Mouse (Mus musculus) hindbrain, postnatal 0 days (tissue): ENCODE data around the gene Prcp. TPM values are rescaled to one million over a fixed set of nuclear protein-coding genes. Genes with fewer than 3 reads are reported as not detected.
A peak's percentile ranks its signal among the peaks of the same experiment; 100 is the strongest.

ENCODE experiments used
- ATAC-seq: fragments of 200-750 bp; cut with Nextera tagmentation; 2 replicates; pipeline ENCODE4 v1.8.0; 2017; ENCODE audit warnings: mild to moderate bottlenecking, moderate TSS enrichment, moderate library complexity
- DNase-seq: peaks from one replicate; pipeline ENCODE4 v3.0.0-alpha.2; 2015; ENCODE audit warnings: low spot score
- H3K27ac ChIP-seq: fragments of 300-500 bp; sonication (generic); 2 replicates; pipeline ENCODE4 v1.5.1; 2014; ENCODE audit warnings: mild to moderate bottlenecking
- H3K27me3 ChIP-seq: fragments of 300-500 bp; sonication (generic); 2 replicates; pipeline ENCODE4 v1.6.1; 2014; ENCODE audit warnings: low read length, mixed read lengths; ENCODE audit not compliant: insufficient read depth
- H3K36me3 ChIP-seq: fragments of 300-500 bp; sonication (generic); 2 replicates; pipeline ENCODE4 v1.6.1; 2014; ENCODE audit warnings: low read length, mixed read lengths; ENCODE audit not compliant: insufficient read depth
- H3K4me1 ChIP-seq: fragments of 300-500 bp; sonication (generic); 2 replicates; pipeline ENCODE4 v1.6.1; 2014; ENCODE audit warnings: antibody characterized with exemption, low read length, mixed read lengths; ENCODE audit not compliant: insufficient read depth
- H3K4me2 ChIP-seq: fragments of 300-500 bp; sonication (generic); 2 replicates; pipeline ENCODE4 v1.6.1; 2014; ENCODE audit warnings: low read depth, mild to moderate bottlenecking, low read length, moderate library complexity, mixed read lengths
- H3K4me3 ChIP-seq: fragments of 300-500 bp; sonication (generic); 2 replicates; pipeline ENCODE4 v1.5.1; 2014; ENCODE audit warnings: low read length
- H3K9ac ChIP-seq: fragments of 300-500 bp; sonication (generic); replicated peaks from 2 replicates; pipeline ENCODE4 v1.6.1; 2014; ENCODE audit warnings: mild to moderate bottlenecking, low read length, moderate library complexity, mixed read lengths
- H3K9me3 ChIP-seq: fragments of 300-500 bp; sonication (generic); 2 replicates; pipeline ENCODE4 v1.6.1; 2016; ENCODE audit warnings: low read length, mixed read lengths
- CTCF ChIP-seq: IDR thresholded peaks from 2 replicates; pipeline ENCODE4 v1.5.1; 2016; ENCODE audit warnings: antibody characterized with exemption, control low read depth, low read depth
- WGBS: fragments of 180-500 bp; shearing (Covaris S2); extraction: QIAGEN DNeasy Blood & Tissue Kit; methylation state at CpG from one replicate; pipeline ENCODE4 v1.1.7; 2014; 5-methylcytosine and 5-hydroxymethylcytosine counted together
- polyA plus RNA-seq: library from polyadenylated mRNA; unstranded; fragments of >200 nt; fragmentation: Nextera tagmentation; extraction: Ambion mirVana; gene quantifications from 2 replicates; pipeline ENCODE4 v1.2.1, GENCODE M21; 2015
- total RNA-seq: library from RNA; depleted of rRNA; stranded (reverse); fragments of >200 nt; gene quantifications from 2 replicates; pipeline ENCODE4 v1.2.3, GENCODE M21; 2014; rRNA removed

Gene Prcp
- 19.2 and 23.2 TPM in 2 replicates for total RNA-seq
- 13.3 and 14.3 TPM in 2 replicates for polyA plus RNA-seq

GRCm38 (mm10) chr7:92874116-92874675 is at the start of gene Prcp, which contains the start of gene Ddias:
Gene Prcp, plus strand, starts transcription at chr7:92874470.
Gene Ddias, minus strand, starts transcription at chr7:92874247.
- ATAC-seq = peak; percentile 93
- peak; percentile 97 for DNase-seq
- Histone ChIP-seq H3K27ac (peak within 1 kb of the TSS; percentile 98), H3K4me2 (peak within 1 kb of the TSS; percentile 64), H3K4me3 (peak within 1 kb of the TSS; percentile 53), H3K36me3 (no peaks in the 10 kb centered on the region), H3K9me3 (no peaks in the 10 kb centered on the region), H3K4me1 (no peaks in the 10 kb centered on the region; the same call in 1 of the 2 replicates), H3K9ac (peak within 1 kb of the TSS; percentile 71), H3K27me3 (no peaks in the 10 kb centered on the region)
- under 1% methylated on average over 53 of the region's 53 CpGs for WGBS
- peak; percentile 99 for TF ChIP-seq CTCF

GRCm38 (mm10) chr7:92826248-92826647 is 48.0 kb upstream of the Prcp start:
- Histone ChIP-seq H3K4me2 (no peak overlapping the region), H3K36me3 (0 out of 2 replicates have a peak, but pooled peaks cover 3% of the 10 kb centered on the region), H3K9me3 (no peaks in the 10 kb centered on the region), H3K9ac (no peak overlapping the region), H3K27ac (no peak overlapping the region), H3K4me3 (no peak overlapping the region), H3K4me1 (no peaks in the 10 kb centered on the region), H3K27me3 (no peaks in the 10 kb centered on the region)
- DNase-seq = no peak
- ATAC-seq = no peak
- no peak for TF ChIP-seq CTCF
- WGBS = 95% methylated on average over 3 of the region's 3 CpGs

- no peak overlapping the region for H3K27ac ChIP-seq
- no peak overlapping the region for H3K9ac ChIP-seq
- ATAC-seq (peak; percentile 76; the same call in 1 of the 2 replicates), DNase-seq (peak; percentile 63)
- H3K4me3 ChIP-seq = no peak overlapping the region
- H3K36me3 ChIP-seq = 0 out of 2 replicates have a peak, but pooled peaks cover 3% of the 10 kb centered on the region
- H3K27me3 ChIP-seq = no peaks in the 10 kb centered on the region
- no peak overlapping the region for H3K4me2 ChIP-seq
- WGBS = 24% methylated on average over 3 of the region's 3 CpGs
- no peaks in the 10 kb centered on the region for H3K9me3 ChIP-seq
- H3K4me1 ChIP-seq = no peaks in the 10 kb centered on the region
- TF ChIP-seq CTCF = peak; percentile 67
These were observed 46.3 kb upstream of the Prcp start for GRCm38 (mm10) chr7:92827981-92828380.

GRCm38 (mm10) chr7:92832395-92832794 is 41.9 kb upstream of the Prcp start:
- 92% methylated on average over 6 of the region's 6 CpGs for WGBS
- H3K27ac ChIP-seq = no peak overlapping the region
- DNase-seq (no peak), ATAC-seq (no peak)
- H3K4me1 ChIP-seq = no peaks in the 10 kb centered on the region
- no peak overlapping the region for H3K4me3 ChIP-seq
- no peaks in the 10 kb centered on the region for H3K9me3 ChIP-seq
- TF ChIP-seq CTCF = no peak
- H3K27me3 ChIP-seq = no peaks in the 10 kb centered on the region
- 0 out of 2 replicates have a peak, but pooled peaks cover 3% of the 10 kb centered on the region for H3K36me3 ChIP-seq
- H3K4me2 ChIP-seq = no peak overlapping the region
- no peak overlapping the region for H3K9ac ChIP-seq

GRCm38 (mm10) chr7:92834391-92834790 is 39.9 kb upstream of the Prcp start:
- no peak overlapping the region for H3K4me3 ChIP-seq
- no peak overlapping the region for H3K27ac ChIP-seq
- 0 out of 2 replicates have a peak, but pooled peaks cover 3% of the 10 kb centered on the region for H3K36me3 ChIP-seq
- WGBS = 93% methylated on average over 2 of the region's 2 CpGs
- H3K4me2 ChIP-seq = no peak overlapping the region
- H3K27me3 ChIP-seq = no peaks in the 10 kb centered on the region
- H3K4me1 ChIP-seq = no peaks in the 10 kb centered on the region
- no peaks in the 10 kb centered on the region for H3K9me3 ChIP-seq
- no peak for DNase-seq
- TF ChIP-seq CTCF = no peak
- no peak overlapping the region for H3K9ac ChIP-seq
- ATAC-seq = no peak

- Histone ChIP-seq H3K9ac (no peak overlapping the region), H3K4me2 (no peak overlapping the region), H3K4me3 (no peak overlapping the region), H3K9me3 (no peaks in the 10 kb centered on the region), H3K36me3 (no peaks in the 10 kb centered on the region), H3K27ac (no peak overlapping the region), H3K27me3 (no peaks in the 10 kb centered on the region), H3K4me1 (no peaks in the 10 kb centered on the region)
- DNase-seq = no peak
- WGBS = 88% methylated on average over 3 of the region's 3 CpGs
- ATAC-seq = no peak
- TF ChIP-seq CTCF = no peak
These were observed 37.8 kb upstream of the Prcp start for GRCm38 (mm10) chr7:92836447-92836846.

- TF ChIP-seq CTCF = no peak
- Histone ChIP-seq H3K36me3 (no peaks in the 10 kb centered on the region), H3K27ac (no peak overlapping the region), H3K9me3 (no peaks in the 10 kb centered on the region), H3K27me3 (no peaks in the 10 kb centered on the region), H3K4me2 (no peak overlapping the region), H3K4me3 (no peak overlapping the region), H3K4me1 (no peaks in the 10 kb centered on the region), H3K9ac (no peak overlapping the region)
- no peak for DNase-seq
- no peak for ATAC-seq
- WGBS = 89% methylated on average over 11 of the region's 11 CpGs
These were observed 37.0 kb upstream of the Prcp start for GRCm38 (mm10) chr7:92837226-92837625.
